Mouse (Mus musculus): ENCODE measurements around the gene Ralgps2.

DNA sequence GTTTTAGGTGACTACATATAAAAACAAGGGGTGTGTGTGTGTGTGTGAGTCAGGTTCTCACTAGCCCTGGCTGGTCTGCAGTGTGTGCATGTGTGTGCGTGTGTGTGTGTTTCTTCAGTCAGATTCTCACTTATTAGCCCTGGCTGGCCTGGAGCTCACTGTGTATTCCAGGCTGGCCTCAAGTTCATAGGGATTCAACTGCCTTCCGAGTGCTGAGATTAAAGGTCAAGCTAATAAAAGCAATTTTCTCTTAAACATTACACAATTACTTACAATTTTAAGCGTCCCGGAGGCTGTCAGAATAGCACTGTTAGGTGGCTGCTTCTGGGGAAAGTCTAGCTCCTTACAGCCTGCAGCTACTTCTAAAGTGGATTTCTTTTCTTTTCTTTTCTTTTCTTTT lies 101.2 kb downstream of the Ralgps2 start, which contains the start of gene Angptl1:
- TF ChIP-seq CTCF (IDR thresholded peaks at IDR 0.05; ENCODE audit: low read depth, low read length): no peak
- no peak for TF ChIP-seq POLR2AphosphoS5 (IDR thresholded peaks at IDR 0.05; ENCODE audit: insufficient replicate concordance, low read depth, low read length)
